Mouse (Mus musculus): Measurements from ENCODE around the gene Hist1h3e. TPM values are rescaled to one million over a fixed set of nuclear protein-coding genes. Genes with fewer than 3 reads are reported as not detected.
A peak's percentile ranks its signal among the peaks of the same experiment; 100 is the strongest.

Gene Hist1h3e
- polyA plus RNA-seq, 1 experiment from 2014 or later, result 1.9 TPM

GRCm38 (mm10) chr13:23521703-23522102, 40.5 kb downstream of the Hist1h3e start:
- WGBS, result 2% methylated on average over 14 of the region's 14 CpGs
- Histone ChIP-seq H3K9ac (replicated peaks; ENCODE audit: low read depth, low read length) (no peak overlapping the region), H3K27me3 (ENCODE audit: control insufficient read depth, insufficient read depth, low read length) (no peaks in the 10 kb centered on the region), H3K4me1 (ENCODE audit: control insufficient read depth, insufficient read depth, low read length) (no peaks in the 10 kb centered on the region), H3K4me2 (ENCODE audit: low read depth, low read length) (no peak overlapping the region), H3K9me3 (ENCODE audit: control insufficient read depth, low read length) (no peaks in the 10 kb centered on the region), H3K4me3 (ENCODE audit: low read depth, low read length) (no peak overlapping the region), H3K27ac (ENCODE audit: low read depth, low read length) (no peak overlapping the region), H3K36me3 (ENCODE audit: control insufficient read depth, insufficient read depth, low read length) (no peaks in the 10 kb centered on the region)
- ATAC-seq (ENCODE audit: low read depth), result no peak

- peak; percentile 47; the same call in 1 of the 2 replicates for ATAC-seq (ENCODE audit: low read depth)
Observed at GRCm38 (mm10) chr13:23519416-23519815, 42.8 kb downstream of the Hist1h3e start.

GRCm38 (mm10) chr13:23518885-23519284, 43.3 kb downstream of the Hist1h3e start:
- Histone ChIP-seq H3K9ac (replicated peaks; ENCODE audit: low read depth, low read length) (no peak overlapping the region), H3K4me3 (ENCODE audit: low read depth, low read length) (peak overlapping the region; percentile 39), H3K4me2 (ENCODE audit: low read depth, low read length) (peak overlapping the region; percentile 61), H3K27ac (ENCODE audit: low read depth, low read length) (no peak overlapping the region), H3K27me3 (ENCODE audit: control insufficient read depth, insufficient read depth, low read length) (no peaks in the 10 kb centered on the region), H3K36me3 (ENCODE audit: control insufficient read depth, insufficient read depth, low read length) (no peaks in the 10 kb centered on the region), H3K9me3 (ENCODE audit: control insufficient read depth, low read length) (no peaks in the 10 kb centered on the region), H3K4me1 (ENCODE audit: control insufficient read depth, insufficient read depth, low read length) (peaks cover 4% of the 10 kb centered on the region; the same call in 1 of the 2 replicates)
- WGBS, result under 1% methylated on average over 6 of the region's 6 CpGs
- peak; percentile 47 for ATAC-seq (ENCODE audit: low read depth)

More at GRCm38 (mm10) chr13:23519416-23519815, 42.8 kb downstream of the Hist1h3e start:
- Histone ChIP-seq H3K4me2 (ENCODE audit: low read depth, low read length) (peak overlapping the region; percentile 61), H3K27ac (ENCODE audit: low read depth, low read length) (no peak overlapping the region), H3K9me3 (ENCODE audit: control insufficient read depth, low read length) (no peaks in the 10 kb centered on the region), H3K4me3 (ENCODE audit: low read depth, low read length) (peak overlapping the region; percentile 39), H3K9ac (replicated peaks; ENCODE audit: low read depth, low read length) (no peak overlapping the region), H3K36me3 (ENCODE audit: control insufficient read depth, insufficient read depth, low read length) (no peaks in the 10 kb centered on the region), H3K27me3 (ENCODE audit: control insufficient read depth, insufficient read depth, low read length) (no peaks in the 10 kb centered on the region), H3K4me1 (ENCODE audit: control insufficient read depth, insufficient read depth, low read length) (peaks cover 4% of the 10 kb centered on the region; the same call in 1 of the 2 replicates)
- under 1% methylated on average over 10 of the region's 10 CpGs for WGBS

- Histone ChIP-seq H3K27ac (ENCODE audit: low read depth, low read length) (no peak overlapping the region), H3K27me3 (ENCODE audit: control insufficient read depth, insufficient read depth, low read length) (no peaks in the 10 kb centered on the region), H3K36me3 (ENCODE audit: control insufficient read depth, insufficient read depth, low read length) (no peaks in the 10 kb centered on the region), H3K4me3 (ENCODE audit: low read depth, low read length) (peak overlapping the region; percentile 39), H3K4me1 (ENCODE audit: control insufficient read depth, insufficient read depth, low read length) (peaks cover 4% of the 10 kb centered on the region; the same call in 1 of the 2 replicates), H3K4me2 (ENCODE audit: low read depth, low read length) (peak overlapping the region; percentile 63), H3K9me3 (ENCODE audit: control insufficient read depth, low read length) (no peaks in the 10 kb centered on the region), H3K9ac (replicated peaks; ENCODE audit: low read depth, low read length) (no peak overlapping the region)
- ATAC-seq (ENCODE audit: low read depth), result no peak
- WGBS, result under 1% methylated on average over 6 of the region's 6 CpGs
Observed at GRCm38 (mm10) chr13:23518295-23518603, 43.9 kb downstream of the Hist1h3e start.

- H3K9ac ChIP-seq (replicated peaks; ENCODE audit: low read depth, low read length), result no peak overlapping the region
- peak overlapping the region; percentile 39 for H3K4me3 ChIP-seq (ENCODE audit: low read depth, low read length)
- H3K4me1 ChIP-seq (ENCODE audit: control insufficient read depth, insufficient read depth, low read length), result peaks cover 4% of the 10 kb centered on the region; the same call in 1 of the 2 replicates
- no peaks in the 10 kb centered on the region for H3K36me3 ChIP-seq (ENCODE audit: control insufficient read depth, insufficient read depth, low read length)
- H3K27ac ChIP-seq (ENCODE audit: low read depth, low read length), result no peak overlapping the region
- WGBS, result under 1% methylated on average over 27 of the region's 27 CpGs
- peak overlapping the region; percentile 63 for H3K4me2 ChIP-seq (ENCODE audit: low read depth, low read length)
- no peaks in the 10 kb centered on the region for H3K27me3 ChIP-seq (ENCODE audit: control insufficient read depth, insufficient read depth, low read length)
- H3K9me3 ChIP-seq (ENCODE audit: control insufficient read depth, low read length), result no peaks in the 10 kb centered on the region
- ATAC-seq (ENCODE audit: low read depth), result peak; percentile 93
Observed at GRCm38 (mm10) chr13:23517603-23518294, 44.4 kb downstream of the Hist1h3e start.

GRCm38 (mm10) chr13:23516822-23517602, 45.2 kb downstream of the Hist1h3e start:
- Histone ChIP-seq H3K27me3 (ENCODE audit: control insufficient read depth, insufficient read depth, low read length) (no peaks in the 10 kb centered on the region), H3K27ac (ENCODE audit: low read depth, low read length) (no peak overlapping the region), H3K9ac (replicated peaks; ENCODE audit: low read depth, low read length) (no peak overlapping the region), H3K4me3 (ENCODE audit: low read depth, low read length) (peak overlapping the region; percentile 39), H3K4me1 (ENCODE audit: control insufficient read depth, insufficient read depth, low read length) (peaks cover 4% of the 10 kb centered on the region; the same call in 1 of the 2 replicates), H3K4me2 (ENCODE audit: low read depth, low read length) (peak overlapping the region; percentile 63), H3K9me3 (ENCODE audit: control insufficient read depth, low read length) (no peaks in the 10 kb centered on the region), H3K36me3 (ENCODE audit: control insufficient read depth, insufficient read depth, low read length) (no peaks in the 10 kb centered on the region)
- WGBS, result under 1% methylated on average over 19 of the region's 19 CpGs
- ATAC-seq (ENCODE audit: low read depth), result peak; percentile 86

- H3K27me3 ChIP-seq (ENCODE audit: control insufficient read depth, insufficient read depth, low read length), result no peaks in the 10 kb centered on the region
- H3K9ac ChIP-seq (replicated peaks; ENCODE audit: low read depth, low read length), result 0 out of 2 replicates have a peak overlapping the region, but pooled peaks have one; percentile 16
- no peaks in the 10 kb centered on the region for H3K9me3 ChIP-seq (ENCODE audit: control insufficient read depth, low read length)
- WGBS, result 55% methylated on average over 15 of the region's 15 CpGs
- peaks cover 4% of the 10 kb centered on the region; the same call in 1 of the 2 replicates for H3K4me1 ChIP-seq (ENCODE audit: control insufficient read depth, insufficient read depth, low read length)
- no peak for ATAC-seq (ENCODE audit: low read depth)
- peak overlapping the region; percentile 60 for H3K4me2 ChIP-seq (ENCODE audit: low read depth, low read length)
- H3K36me3 ChIP-seq (ENCODE audit: control insufficient read depth, insufficient read depth, low read length), result no peaks in the 10 kb centered on the region
- H3K4me3 ChIP-seq (ENCODE audit: low read depth, low read length), result peak overlapping the region; percentile 39
- H3K27ac ChIP-seq (ENCODE audit: low read depth, low read length), result no peak overlapping the region
Observed at GRCm38 (mm10) chr13:23515826-23516620, 46.1 kb downstream of the Hist1h3e start.

GRCm38 (mm10) chr13:23515281-23515680, 46.9 kb downstream of the Hist1h3e start:
- no peak for ATAC-seq (ENCODE audit: low read depth)
- WGBS, result 74% methylated on average over 5 of the region's 5 CpGs
- H3K4me3 ChIP-seq (ENCODE audit: low read depth, low read length), result no peak overlapping the region

More at GRCm38 (mm10) chr13:23515281-23515680, 46.9 kb downstream of the Hist1h3e start:
- Histone ChIP-seq H3K4me1 (ENCODE audit: control insufficient read depth, insufficient read depth, low read length) (peaks cover 4% of the 10 kb centered on the region; the same call in 1 of the 2 replicates), H3K9ac (replicated peaks; ENCODE audit: low read depth, low read length) (no peak overlapping the region), H3K4me2 (ENCODE audit: low read depth, low read length) (no peak overlapping the region), H3K36me3 (ENCODE audit: control insufficient read depth, insufficient read depth, low read length) (no peaks in the 10 kb centered on the region), H3K27ac (ENCODE audit: low read depth, low read length) (no peak overlapping the region), H3K9me3 (ENCODE audit: control insufficient read depth, low read length) (no peaks in the 10 kb centered on the region), H3K27me3 (ENCODE audit: control insufficient read depth, insufficient read depth, low read length) (no peaks in the 10 kb centered on the region)
